Mouse (Mus musculus): ENCODE results near the gene Thsd7b. TPM values are rescaled to one million over a fixed set of nuclear protein-coding genes. Genes with fewer than 3 reads are reported as not detected.
"Not testable (repeated sequence)": the region's sequence is repeated elsewhere in the genome, so short reads cannot be mapped to it uniquely, and the experiment has no call there.

The Thsd7b gene
- polyA plus RNA-seq, 1 experiment = 0.16 TPM

GRCm38 (mm10) chr1:129947026-129947425, 673.9 kb downstream of the Thsd7b start:
- Histone ChIP-seq H3ac (ENCODE audit: control insufficient read depth, insufficient read length) (no peak overlapping the region), H3K36me3 (ENCODE audit: control insufficient read depth, insufficient read depth) (no peaks in the 10 kb centered on the region)
- no peak for TF ChIP-seq POLR2A (IDR thresholded peaks at IDR 0.05; ENCODE audit: insufficient read length, low read depth)
- no peak for TF ChIP-seq TCF12 (IDR thresholded peaks at IDR 0.05; ENCODE audit: insufficient read depth, poor library complexity, severe bottlenecking)
- no peak for TF ChIP-seq MAX (IDR thresholded peaks at IDR 0.05; ENCODE audit: low read depth)
- TF ChIP-seq MYOD1 (IDR thresholded peaks at IDR 0.05; ENCODE audit: control insufficient read depth in 1 of 3, insufficient read length in 2 of 3, low read depth in 2 of 3) = no peak
- TF ChIP-seq E2F4 (IDR thresholded peaks at IDR 0.05; ENCODE audit: insufficient read depth) = no peak
- TF ChIP-seq REST (IDR thresholded peaks at IDR 0.05; ENCODE audit: insufficient read depth, insufficient read length) = no peak
- TF ChIP-seq TCF3 (IDR thresholded peaks at IDR 0.05; ENCODE audit: insufficient read length, low read depth) = no peak
- TF ChIP-seq SRF (IDR thresholded peaks at IDR 0.05; ENCODE audit: control insufficient read depth, insufficient read length, low read depth) = no peak
- no peak for TF ChIP-seq CEBPB (IDR thresholded peaks at IDR 0.05; ENCODE audit: insufficient read depth, poor library complexity, severe bottlenecking)
- TF ChIP-seq POLR2AphosphoS2 (IDR thresholded peaks at IDR 0.05; ENCODE audit: insufficient read length, low read depth) = no peak
- TF ChIP-seq USF1 (IDR thresholded peaks at IDR 0.05; ENCODE audit: low read depth) = no peak
- TF ChIP-seq MYOG (IDR thresholded peaks at IDR 0.05; ENCODE audit: control insufficient read depth in 1 of 3, insufficient read depth in 1 of 3, insufficient read length in 2 of 3, low read depth in 2 of 3) = no peak

GRCm38 (mm10) chr1:129955478-129955877, 682.4 kb downstream of the Thsd7b start:
- TF ChIP-seq E2F4 (IDR thresholded peaks at IDR 0.05; ENCODE audit: insufficient read depth) (no peak), POLR2A (IDR thresholded peaks at IDR 0.05; ENCODE audit: insufficient read length, low read depth) (no peak), USF1 (IDR thresholded peaks at IDR 0.05; ENCODE audit: low read depth) (no peak), MYOD1 (IDR thresholded peaks at IDR 0.05; ENCODE audit: control insufficient read depth in 1 of 3, insufficient read length in 2 of 3, low read depth in 2 of 3) (no peak), TCF12 (IDR thresholded peaks at IDR 0.05; ENCODE audit: insufficient read depth, poor library complexity, severe bottlenecking) (no peak)
- H3K27me3 ChIP-seq (ENCODE audit: control insufficient read depth, insufficient read depth, insufficient read length) = no peaks in the 10 kb centered on the region

More at GRCm38 (mm10) chr1:129947026-129947425, 673.9 kb downstream of the Thsd7b start:
- no peaks in the 10 kb centered on the region for H3K79me2 ChIP-seq (ENCODE audit: control insufficient read depth, insufficient read depth)
- H3K27me3 ChIP-seq (ENCODE audit: control insufficient read depth, insufficient read depth, insufficient read length) = no peaks in the 10 kb centered on the region
- no peak overlapping the region for H3K4me3 ChIP-seq
- no peak overlapping the region for H3K4me2 ChIP-seq (ENCODE audit: low read depth)

GRCm38 (mm10) chr1:129956625-129957024, 683.5 kb downstream of the Thsd7b start:
- H3K36me3 ChIP-seq (ENCODE audit: control insufficient read depth, insufficient read depth) = no peaks in the 10 kb centered on the region
- no peak overlapping the region for H3ac ChIP-seq (ENCODE audit: control insufficient read depth, insufficient read length)
- H3K4me2 ChIP-seq (ENCODE audit: low read depth) = no peak overlapping the region
- H3K4me3 ChIP-seq = no peak overlapping the region
- H3K79me2 ChIP-seq (ENCODE audit: control insufficient read depth, insufficient read depth) = no peaks in the 10 kb centered on the region
- TF ChIP-seq SRF (IDR thresholded peaks at IDR 0.05; ENCODE audit: control insufficient read depth, insufficient read length, low read depth) (no peak), E2F4 (IDR thresholded peaks at IDR 0.05; ENCODE audit: insufficient read depth) (no peak)
- H3K27me3 ChIP-seq (ENCODE audit: control insufficient read depth, insufficient read depth, insufficient read length) = no peaks in the 10 kb centered on the region

More at GRCm38 (mm10) chr1:129955478-129955877, 682.4 kb downstream of the Thsd7b start:
- Histone ChIP-seq H3K4me3 (no peak overlapping the region), H3K36me3 (ENCODE audit: control insufficient read depth, insufficient read depth) (no peaks in the 10 kb centered on the region), H3K79me2 (ENCODE audit: control insufficient read depth, insufficient read depth) (no peaks in the 10 kb centered on the region), H3K4me2 (ENCODE audit: low read depth) (no peak overlapping the region), H3ac (ENCODE audit: control insufficient read depth, insufficient read length) (no peak overlapping the region)

- H3K4me2 ChIP-seq (ENCODE audit: low read depth); H3K79me2 ChIP-seq (ENCODE audit: control insufficient read depth, insufficient read depth); H3K27me3 ChIP-seq (ENCODE audit: control insufficient read depth, insufficient read depth, insufficient read length); H3K4me3 ChIP-seq; H3ac ChIP-seq (ENCODE audit: control insufficient read depth, insufficient read length); H3K36me3 ChIP-seq (ENCODE audit: control insufficient read depth, insufficient read depth): not testable (repeated sequence)
Measured at GRCm38 (mm10) chr1:129959352-129959751, 686.2 kb downstream of the Thsd7b start.

- Histone ChIP-seq H3K79me2 (ENCODE audit: control insufficient read depth, insufficient read depth) (no peaks in the 10 kb centered on the region), H3ac (ENCODE audit: control insufficient read depth, insufficient read length) (no peak overlapping the region), H3K36me3 (ENCODE audit: control insufficient read depth, insufficient read depth) (no peaks in the 10 kb centered on the region), H3K4me3 (no peak overlapping the region), H3K27me3 (ENCODE audit: control insufficient read depth, insufficient read depth, insufficient read length) (no peaks in the 10 kb centered on the region), H3K4me2 (ENCODE audit: low read depth) (no peak overlapping the region)
- TF ChIP-seq REST (IDR thresholded peaks at IDR 0.05; ENCODE audit: insufficient read depth, insufficient read length) (no peak), POLR2A (IDR thresholded peaks at IDR 0.05; ENCODE audit: insufficient read length, low read depth) (no peak), MYOD1 (IDR thresholded peaks at IDR 0.05; ENCODE audit: control insufficient read depth in 1 of 3, insufficient read length in 2 of 3, low read depth in 2 of 3) (no peak), TCF3 (IDR thresholded peaks at IDR 0.05; ENCODE audit: insufficient read length, low read depth) (no peak), MYOG (IDR thresholded peaks at IDR 0.05; ENCODE audit: control insufficient read depth in 1 of 3, insufficient read depth in 1 of 3, insufficient read length in 2 of 3, low read depth in 2 of 3) (no peak), MAX (IDR thresholded peaks at IDR 0.05; ENCODE audit: low read depth) (no peak), E2F4 (IDR thresholded peaks at IDR 0.05; ENCODE audit: insufficient read depth) (no peak), SRF (IDR thresholded peaks at IDR 0.05; ENCODE audit: control insufficient read depth, insufficient read length, low read depth) (no peak), USF1 (IDR thresholded peaks at IDR 0.05; ENCODE audit: low read depth) (no peak), POLR2AphosphoS2 (IDR thresholded peaks at IDR 0.05; ENCODE audit: insufficient read length, low read depth) (no peak), CEBPB (IDR thresholded peaks at IDR 0.05; ENCODE audit: insufficient read depth, poor library complexity, severe bottlenecking) (no peak), TCF12 (IDR thresholded peaks at IDR 0.05; ENCODE audit: insufficient read depth, poor library complexity, severe bottlenecking) (no peak)
Measured at GRCm38 (mm10) chr1:129963166-129963565, 690.1 kb downstream of the Thsd7b start.

GRCm38 (mm10) chr1:129989247-129989646, 716.1 kb downstream of the Thsd7b start:
- not testable (repeated sequence) for H3K4me3 ChIP-seq; H3K4me2 ChIP-seq (ENCODE audit: low read depth); H3K79me2 ChIP-seq (ENCODE audit: control insufficient read depth, insufficient read depth); H3ac ChIP-seq (ENCODE audit: control insufficient read depth, insufficient read length); H3K36me3 ChIP-seq (ENCODE audit: control insufficient read depth, insufficient read depth); H3K27me3 ChIP-seq (ENCODE audit: control insufficient read depth, insufficient read depth, insufficient read length)
